Mouse (Mus musculus): ENCODE results near the gene Lpar4.

DNA sequence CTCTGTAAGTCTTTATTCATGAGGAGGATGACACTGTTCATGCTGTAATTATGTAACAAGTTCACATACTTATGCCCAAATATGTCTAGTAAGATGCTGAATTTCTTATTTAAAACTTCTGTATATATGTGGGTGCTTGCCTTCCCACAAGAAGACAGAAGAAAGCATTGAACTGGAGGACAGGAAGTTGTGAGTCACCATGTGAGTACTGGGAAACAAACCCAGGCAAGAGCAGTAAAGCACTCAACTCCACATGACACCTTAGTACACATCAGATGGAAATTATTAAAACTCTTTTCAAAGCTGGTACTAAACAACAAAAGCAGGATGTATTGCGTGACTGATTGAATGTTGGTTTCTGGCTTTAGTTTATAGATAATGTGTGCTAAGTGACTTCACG, 41.8 kb downstream of the Lpar4 start:
- no peak for TF ChIP-seq POLR2A (IDR thresholded peaks at IDR 0.05; ENCODE audit: control insufficient read depth in 1 of 2, insufficient read depth in 1 of 2, low read depth in 1 of 2, low read length in 2 of 2, poor library complexity in 1 of 2)
- no peak for TF ChIP-seq MAFK (IDR thresholded peaks at IDR 0.05; ENCODE audit: borderline replicate concordance, low read depth, low read length)
- TF ChIP-seq CTCF (IDR thresholded peaks at IDR 0.05 in 2 of 3, conservative IDR thresholded peaks at IDR 0.05 in 1 of 3; ENCODE audit: control insufficient read depth in 1 of 3, insufficient read depth in 1 of 3, low read depth in 2 of 3, low read length in 3 of 3, poor library complexity in 1 of 3, severe bottlenecking in 1 of 3) = no peak

Data from MEL (cell line).